Mouse (Mus musculus) cerebellum, adult (tissue): ENCODE measurements at regions not wholly inside any gene's neighbourhood (a gene's known extent, or its start where the extent isn't known, plus 50 kb on each side); places are given as distances from the start of the nearest gene placed in this dataset.

Experiments
- ATAC-seq: cut with Nextera tagmentation; 2 replicates; pipeline ENCODE4 v1.9.2; 2017; ENCODE audit warnings: mild to moderate bottlenecking, moderate library complexity, mixed read lengths; ENCODE audit not compliant: insufficient number of reproducible peaks, low FRiP score, low TSS enrichment

GRCm38 (mm10) chr1:128469054-128469453 is 51.9 kb upstream of the Dars start:
- no peak for ATAC-seq
